Mouse (Mus musculus): Measurements from ENCODE around the gene Ces2h.
"Not testable (repeated sequence)": the region's sequence is repeated elsewhere in the genome, so short reads cannot be mapped to it uniquely, and the experiment has no call there.

Ces2h gene

GRCm38 (mm10) chr8:105000586-105000985, at the start of gene Ces2h:
TSS of gene Ces2h (plus strand) at chr8:105000853.
- DNase-seq (ENCODE audit: low read depth, low spot score) = no peak

GRCm38 (mm10) chr8:104961537-104961961, 39.1 kb upstream of the Ces2h start, which contains the start of gene Ces2g:
TSS of gene Ces2g (plus strand) at chr8:104961718.
- DNase-seq (ENCODE audit: low read depth, low spot score) = no peak

- no peak for DNase-seq (ENCODE audit: low read depth, low spot score)
Measured at GRCm38 (mm10) chr8:104962229-104962901, 38.3 kb upstream of the Ces2h start.

DNA sequence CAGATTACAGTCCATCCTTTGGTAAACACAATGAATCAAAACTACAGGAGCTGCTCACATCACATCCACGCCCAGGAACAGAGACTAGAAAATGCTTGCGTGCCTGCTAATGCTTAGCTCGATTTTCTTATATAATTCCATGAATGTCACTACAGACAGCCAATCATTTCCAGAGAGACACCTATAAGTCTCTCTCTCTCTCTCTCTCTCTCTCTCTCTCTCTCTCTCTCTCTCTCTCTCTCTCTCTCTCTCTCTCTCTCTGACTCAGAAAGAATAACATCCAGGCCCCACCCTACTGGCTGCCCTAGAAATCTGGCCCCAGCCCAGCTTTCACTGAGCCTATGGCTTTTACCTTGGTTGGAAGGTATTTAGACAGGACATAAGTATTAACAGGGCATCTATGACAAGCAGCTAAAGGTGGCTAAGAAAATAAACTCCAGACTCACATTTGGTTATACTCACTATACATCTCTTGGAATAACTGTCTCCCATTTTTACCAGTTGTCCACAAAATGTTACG, 37.2 kb upstream of the Ces2h start:
- no peak for DNase-seq (ENCODE audit: low read depth, low spot score)

GRCm38 (mm10) chr8:104984126-104984525, 16.5 kb upstream of the Ces2h start:
- DNase-seq (ENCODE audit: low read depth, low spot score) = no peak

GRCm38 (mm10) chr8:104984942-104985341, 15.7 kb upstream of the Ces2h start:
- DNase-seq (ENCODE audit: low read depth, low spot score) = no peak

- DNase-seq (ENCODE audit: low read depth, low spot score) = no peak
Measured at GRCm38 (mm10) chr8:104998191-104998590, 2.5 kb upstream of the Ces2h start.

DNA sequence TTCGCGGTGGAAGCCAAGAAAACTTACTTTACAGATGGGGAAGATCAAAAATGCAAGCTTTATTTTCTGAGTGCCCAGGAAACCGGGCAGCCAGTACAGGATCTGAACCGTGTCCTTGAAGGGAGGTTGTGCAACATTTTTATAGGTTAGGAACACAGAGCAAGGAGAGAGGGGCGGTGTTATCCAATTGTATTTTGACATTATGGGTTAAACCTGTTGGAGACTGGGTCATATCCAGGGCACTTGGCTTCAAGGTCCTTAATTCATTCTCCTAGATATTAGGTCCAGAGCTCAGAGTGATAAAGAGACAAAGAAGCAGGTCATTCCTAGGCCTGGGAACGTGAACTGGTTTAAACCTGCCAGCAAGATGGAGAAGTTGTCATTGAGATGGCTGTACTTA, 1.5 kb upstream of the Ces2h start:
- DNase-seq (ENCODE audit: low read depth, low spot score) = no peak

DNA sequence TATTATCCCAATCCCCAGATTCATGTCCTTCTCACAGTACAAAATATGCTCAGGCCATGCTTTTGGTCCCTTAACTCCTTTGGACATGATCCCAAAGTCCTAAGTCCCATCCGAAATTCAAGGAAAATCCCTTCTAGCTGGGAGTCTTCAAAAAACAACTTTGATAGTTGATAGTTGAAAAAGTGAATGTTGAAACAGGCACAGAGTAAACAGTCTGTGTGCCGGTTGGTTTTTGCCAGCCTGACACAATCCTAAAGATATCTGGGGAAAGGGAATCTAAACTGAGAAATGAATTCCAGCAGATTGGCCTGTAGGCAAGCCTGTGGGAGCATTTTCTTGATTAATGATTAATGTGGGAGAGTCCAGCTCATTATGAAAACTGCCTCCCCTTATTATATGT, 9.3 kb downstream of the Ces2h start:
- no peak for DNase-seq (ENCODE audit: low read depth, low spot score)

DNA sequence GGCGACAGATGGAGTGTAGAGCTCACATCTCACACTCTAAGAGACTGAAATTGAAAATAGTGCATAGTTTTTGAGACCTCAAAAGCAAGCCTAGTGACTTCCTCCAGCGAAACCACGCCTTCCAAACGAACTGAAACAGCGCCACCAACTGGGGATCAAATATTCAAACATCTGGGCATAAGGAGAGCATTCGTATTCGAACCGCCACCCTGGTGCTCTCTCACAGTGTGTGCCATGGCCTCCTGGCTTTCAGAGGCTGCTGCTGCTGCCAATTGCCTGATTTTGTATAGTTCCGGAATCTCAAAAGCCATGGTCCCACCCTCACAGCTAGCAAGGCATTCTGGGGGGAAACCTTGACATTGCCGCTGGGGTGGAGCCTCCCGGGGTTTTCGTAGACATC, 10.5 kb downstream of the Ces2h start:
- DNase-seq (ENCODE audit: low read depth, low spot score) = no peak

- DNase-seq (ENCODE audit: low read depth, low spot score) = no peak
Measured at GRCm38 (mm10) chr8:105014391-105014790, 13.7 kb downstream of the Ces2h start.

DNA sequence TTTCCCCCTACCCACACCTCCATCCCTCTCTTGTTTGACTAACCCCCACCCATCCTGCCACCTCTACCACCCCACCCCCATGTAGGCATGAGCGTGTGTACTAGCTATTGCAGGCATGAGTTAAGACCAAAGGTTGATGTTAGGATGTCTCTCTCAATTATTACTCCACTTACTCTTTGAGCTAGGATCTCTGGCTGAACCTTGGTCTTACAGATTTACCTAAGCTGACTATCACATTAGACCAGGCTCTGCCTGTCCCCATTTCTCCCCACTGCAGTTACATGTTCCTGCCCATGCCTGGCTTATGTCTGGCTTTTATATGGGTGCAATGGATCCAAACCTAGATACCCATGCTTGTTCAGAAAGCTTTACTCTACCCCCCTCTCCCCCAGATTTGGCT, 21.3 kb downstream of the Ces2h start:
- DNase-seq (ENCODE audit: low read depth, low spot score) = no peak

- DNase-seq (ENCODE audit: low read depth, low spot score) = no peak
Measured at GRCm38 (mm10) chr8:105023087-105023486, 22.4 kb downstream of the Ces2h start.

- no peak for DNase-seq (ENCODE audit: low read depth, low spot score)
Measured at GRCm38 (mm10) chr8:105025050-105025449, 24.4 kb downstream of the Ces2h start.

DNA sequence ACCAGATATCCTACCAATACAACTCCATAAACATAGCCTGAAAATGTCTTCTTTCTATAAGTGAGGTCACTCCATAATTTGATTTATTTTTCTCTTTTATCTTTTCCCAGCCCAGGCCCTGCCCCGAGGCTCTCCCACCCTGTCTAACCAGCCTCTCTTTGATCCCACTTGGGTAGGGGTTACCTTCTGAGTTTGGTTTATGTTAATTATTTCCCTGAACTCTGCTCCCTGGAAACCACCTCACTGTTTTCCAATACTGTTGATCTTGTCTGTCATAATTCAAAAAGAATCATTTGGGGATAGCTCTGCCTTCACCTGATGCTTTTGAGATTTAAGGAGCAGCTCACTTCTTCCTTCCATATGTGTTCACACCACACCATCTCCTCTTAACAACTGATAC, 42.9 kb downstream of the Ces2h start:
- DNase-seq (ENCODE audit: low read depth, low spot score) = no peak

DNA sequence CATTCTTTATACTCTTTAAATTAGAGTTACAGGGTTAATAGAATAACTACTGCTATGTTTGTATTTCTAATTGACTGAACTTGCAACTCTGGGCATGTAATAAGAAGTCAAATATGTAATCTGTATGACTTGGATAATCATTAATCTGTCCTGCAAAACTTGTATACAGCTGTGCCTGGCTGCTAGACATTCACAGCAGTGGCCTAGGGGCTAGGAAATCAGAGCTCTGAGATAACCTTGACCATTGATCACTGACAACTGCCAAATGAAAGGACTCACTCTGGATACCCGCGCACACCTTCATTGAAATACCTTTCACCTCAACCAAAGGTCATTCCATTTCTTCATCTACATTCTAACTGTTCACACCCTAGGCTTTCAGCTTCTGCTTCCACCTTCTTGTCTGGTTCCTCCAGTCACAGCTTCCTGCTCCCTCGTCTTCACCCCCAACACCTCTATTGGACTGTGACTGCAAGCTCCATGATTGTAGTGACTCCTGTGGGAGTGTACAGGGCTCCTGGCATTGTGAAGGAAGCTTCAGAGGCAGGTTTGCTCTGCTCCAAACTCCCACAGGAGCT, 45.3 kb downstream of the Ces2h start:
- DNase-seq (ENCODE audit: low read depth, low spot score) = no peak

DNA sequence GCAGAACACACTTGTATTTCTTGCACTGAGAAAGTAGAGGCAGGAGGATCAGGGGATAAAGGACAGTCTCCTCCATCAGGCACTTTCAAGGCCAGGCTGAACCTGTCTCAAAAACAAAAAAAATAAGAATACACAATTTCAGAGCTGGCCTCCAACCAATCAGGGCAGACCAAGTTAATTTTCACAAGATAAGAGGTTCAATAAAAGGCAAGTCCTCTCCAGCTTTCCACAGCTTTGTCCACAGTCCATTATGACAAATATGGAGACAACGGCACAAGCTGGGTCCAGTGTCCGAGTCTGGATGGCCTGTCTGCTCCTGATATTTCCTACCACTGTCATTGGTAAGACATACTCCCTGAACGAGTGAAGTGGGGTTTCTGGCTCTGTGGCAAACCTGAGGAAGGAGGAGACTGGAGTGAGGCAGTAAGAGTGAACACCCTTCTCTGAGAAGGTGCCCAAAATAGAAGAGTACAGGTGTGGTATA, 47.8 kb downstream of the Ces2h start, which contains the start of gene Ces3a:
TSS of gene Ces3a (plus strand) at position 231 of the 484 bp plus-strand sequence.
- no peak for DNase-seq (ENCODE audit: low read depth, low spot score)

DNA sequence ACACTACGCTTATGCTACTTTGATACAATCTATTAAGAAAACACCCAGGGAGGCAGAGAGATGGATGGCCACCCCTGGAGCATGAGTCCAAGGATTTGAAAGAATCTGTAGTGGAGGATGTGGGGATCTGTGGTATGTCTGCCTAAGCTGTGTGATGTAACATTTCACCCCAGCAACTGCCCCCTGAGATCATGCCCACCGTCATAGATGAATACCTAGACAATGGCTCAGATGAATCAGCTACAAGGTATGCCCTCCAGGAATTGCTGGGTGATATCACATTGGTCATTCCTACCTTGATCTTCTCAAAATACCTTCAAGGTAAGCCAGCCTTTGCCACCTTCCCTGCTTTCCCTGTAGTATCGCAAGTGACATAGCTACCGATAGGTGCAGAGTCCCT, 55.6 kb downstream of the Ces2h start:
- no peak for DNase-seq (ENCODE audit: low read depth, low spot score)

DNA sequence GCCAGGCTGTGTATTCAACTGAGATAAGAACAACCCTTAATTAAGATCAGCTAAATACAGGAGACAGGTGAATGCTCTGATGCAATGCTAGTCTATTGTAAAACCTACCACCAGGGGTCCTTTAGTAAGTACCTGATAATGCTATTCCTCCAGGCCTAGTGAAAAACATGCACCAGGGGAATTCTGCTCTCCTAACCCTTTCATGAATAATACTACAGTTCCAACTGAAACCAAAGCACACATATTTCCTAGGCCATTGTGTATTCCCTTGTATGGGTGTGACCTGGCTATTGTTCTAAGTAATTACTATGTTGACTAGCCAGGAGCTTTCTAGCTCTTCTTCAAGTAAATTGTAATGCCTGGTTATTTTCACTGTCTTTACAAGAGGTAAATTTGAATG, 59.4 kb downstream of the Ces2h start:
- DNase-seq (ENCODE audit: low read depth, low spot score) = no peak

GRCm38 (mm10) chr8:105066761-105067160, 66.1 kb downstream of the Ces2h start:
- no peak for DNase-seq (ENCODE audit: low read depth, low spot score)

DNA sequence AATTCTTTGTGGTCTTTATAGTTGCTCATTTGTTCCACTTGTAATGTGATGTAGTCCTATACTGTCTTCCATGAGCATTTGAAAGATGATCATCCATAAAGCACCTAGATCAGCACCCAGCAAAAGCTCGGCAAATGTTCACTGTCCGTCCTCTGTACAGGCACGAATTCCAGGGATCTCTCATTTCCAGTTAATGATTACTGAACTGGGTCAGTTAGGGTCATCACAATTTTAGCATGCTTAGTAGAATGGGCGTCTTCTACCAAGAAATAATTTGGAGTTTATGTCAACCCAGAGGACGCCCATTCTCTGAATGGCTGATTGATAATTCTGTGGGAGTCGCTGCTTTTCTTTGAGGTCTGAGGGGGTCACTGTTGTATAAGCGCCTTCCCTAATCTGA, 67.3 kb downstream of the Ces2h start:
- DNase-seq (ENCODE audit: low read depth, low spot score) = not testable (repeated sequence)

DNA sequence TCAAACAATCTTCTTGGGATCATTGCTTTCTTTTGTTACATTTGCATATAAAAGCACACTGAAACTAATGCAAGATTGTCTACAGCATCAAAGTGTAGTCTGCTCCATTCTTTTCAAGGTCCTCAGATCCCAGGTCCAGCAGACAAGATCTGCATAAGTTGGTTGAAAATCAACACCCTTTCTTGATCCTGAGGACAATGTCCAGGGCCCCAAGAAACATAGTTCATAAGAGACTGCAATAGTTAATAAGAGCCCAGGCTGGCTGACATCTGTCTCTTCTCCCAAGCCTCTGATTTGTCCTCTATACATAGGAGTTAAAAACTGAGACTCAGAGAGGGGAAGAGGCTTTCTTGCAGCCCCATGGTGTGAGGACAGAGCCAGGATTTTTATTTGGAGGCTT, 68.3 kb downstream of the Ces2h start:
- no peak for DNase-seq (ENCODE audit: low read depth, low spot score)

Data from retina, adult 2 months (tissue).